Mouse (Mus musculus) midbrain, embryonic 11.5 days (tissue): ENCODE data around the gene Psap. TPM values are rescaled to one million over a fixed set of nuclear protein-coding genes. Genes with fewer than 3 reads are reported as not detected.
"Not testable (repeated sequence)": the region's sequence is repeated elsewhere in the genome, so short reads cannot be mapped to it uniquely, and the experiment has no call there.

ENCODE experiments used
- ATAC-seq: fragments of 200-750 bp; cut with Nextera tagmentation; 2 replicates; pipeline ENCODE4 v1.8.0; 2017; ENCODE audit warnings: moderate TSS enrichment, moderate library complexity; ENCODE audit not compliant: low FRiP score
- DNase-seq: peaks from one replicate; pipeline ENCODE4 v3.0.0; 2015; ENCODE audit warnings: low spot score; ENCODE audit errors: missing footprints
- H3K27ac ChIP-seq: fragments of 300-500 bp; sonication (generic); 2 replicates; pipeline ENCODE4 v1.5.1; 2014; ENCODE audit warnings: low read depth, low read length
- H3K27me3 ChIP-seq: fragments of 300-500 bp; sonication (generic); 2 replicates; pipeline ENCODE4 v1.6.1; 2014; ENCODE audit warnings: mild to moderate bottlenecking, low read length, moderate library complexity, mixed read lengths; ENCODE audit not compliant: control insufficient read depth, insufficient read depth
- H3K36me3 ChIP-seq: fragments of 300-500 bp; sonication (generic); 2 replicates; pipeline ENCODE4 v1.6.1; 2014; ENCODE audit warnings: mild to moderate bottlenecking, low read length, moderate library complexity, mixed read lengths; ENCODE audit not compliant: control insufficient read depth, insufficient read depth
- H3K4me1 ChIP-seq: fragments of 300-500 bp; sonication (generic); 2 replicates; pipeline ENCODE4 v1.6.1; 2014; ENCODE audit warnings: low read length; ENCODE audit not compliant: control insufficient read depth, insufficient read depth
- H3K4me2 ChIP-seq: fragments of 300-500 bp; sonication (generic); 2 replicates; pipeline ENCODE4 v1.6.1; 2014; ENCODE audit warnings: mild to moderate bottlenecking, moderate library complexity
- H3K4me3 ChIP-seq: fragments of 300-500 bp; sonication (generic); 2 replicates; pipeline ENCODE4 v1.5.1; 2014; ENCODE audit warnings: low read depth, low read length
- H3K9ac ChIP-seq: fragments of 300-500 bp; sonication (generic); 2 replicates; pipeline ENCODE4 v1.6.1; 2014; ENCODE audit warnings: low read length
- H3K9me3 ChIP-seq: fragments of 300-500 bp; sonication (generic); 2 replicates; pipeline ENCODE4 v1.6.1; 2016; ENCODE audit warnings: low read length; ENCODE audit not compliant: control insufficient read depth
- WGBS: fragments of 180-500 bp; shearing (Covaris S2); extraction: QIAGEN DNeasy Blood & Tissue Kit; methylation state at CpG from one replicate; pipeline ENCODE4 v1.1.7; 2014; 5-methylcytosine and 5-hydroxymethylcytosine counted together
- polyA plus RNA-seq: library from polyadenylated mRNA; unstranded; fragments of >200 nt; fragmentation: Nextera tagmentation; extraction: Ambion mirVana; gene quantifications from 2 replicates; pipeline ENCODE4 v1.2.1, GENCODE M21; 2014

The Psap gene
- polyA plus RNA-seq, 1 experiment from 2014 or later = 77.3 TPM

- Histone ChIP-seq H3K27ac (no peak overlapping the region), H3K4me3 (no peak overlapping the region), H3K9me3 (no peaks in the 10 kb centered on the region), H3K27me3 (no peaks in the 10 kb centered on the region), H3K4me2 (no peak overlapping the region), H3K9ac (no peak overlapping the region), H3K36me3 (no peaks in the 10 kb centered on the region), H3K4me1 (no peaks in the 10 kb centered on the region)
- 7% methylated on average over 8 of the region's 8 CpGs for WGBS
- peak; percentile 100 for DNase-seq
- peak; percentile 64; the same call in 1 of the 2 replicates for ATAC-seq
Measured at GRCm38 (mm10) chr10:60245041-60245440, 32.4 kb upstream of the Psap start.

GRCm38 (mm10) chr10:60245635-60246034 lies 31.8 kb upstream of the Psap start:
- 83% methylated on average over 7 of the region's 7 CpGs for WGBS

DNA sequence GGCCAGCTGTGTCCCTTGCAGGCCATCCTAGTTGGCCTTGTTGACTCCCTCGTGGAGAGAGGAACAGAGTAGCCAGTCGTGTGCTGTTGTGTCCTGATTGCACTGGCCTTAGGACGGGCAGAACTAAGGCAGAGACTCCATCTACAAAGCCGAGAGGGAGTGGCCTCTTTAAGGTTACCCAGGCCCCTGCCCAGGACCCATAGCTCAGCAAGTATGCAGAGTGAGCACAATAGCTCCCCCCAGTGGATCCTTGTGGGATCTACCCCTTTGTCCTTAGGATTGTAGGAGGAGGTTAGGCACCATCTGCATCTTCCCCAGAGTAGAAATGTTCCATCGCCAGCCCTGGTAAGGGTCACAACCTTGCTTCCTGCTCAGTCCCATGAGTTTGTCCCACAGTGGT lies 30.9 kb upstream of the Psap start:
- no peak overlapping the region for H3K27ac ChIP-seq
- no peaks in the 10 kb centered on the region for H3K27me3 ChIP-seq
- ATAC-seq = peak; percentile 46; the same call in 1 of the 2 replicates
- no peaks in the 10 kb centered on the region for H3K36me3 ChIP-seq
- no peak overlapping the region for H3K4me2 ChIP-seq
- H3K4me3 ChIP-seq = no peak overlapping the region
- 23% methylated on average over 5 of the region's 5 CpGs for WGBS
- peak; percentile 94 for DNase-seq
- no peaks in the 10 kb centered on the region for H3K4me1 ChIP-seq
- no peaks in the 10 kb centered on the region for H3K9me3 ChIP-seq
- no peak overlapping the region for H3K9ac ChIP-seq

More at GRCm38 (mm10) chr10:60245635-60246034, 31.8 kb upstream of the Psap start:
- no peaks in the 10 kb centered on the region for H3K27me3 ChIP-seq
- H3K4me3 ChIP-seq = no peak overlapping the region
- H3K4me1 ChIP-seq = no peaks in the 10 kb centered on the region
- H3K27ac ChIP-seq = no peak overlapping the region
- DNase-seq (no peak), ATAC-seq (no peak)
- no peak overlapping the region for H3K4me2 ChIP-seq
- no peaks in the 10 kb centered on the region for H3K9me3 ChIP-seq
- no peak overlapping the region for H3K9ac ChIP-seq
- no peaks in the 10 kb centered on the region for H3K36me3 ChIP-seq

DNA sequence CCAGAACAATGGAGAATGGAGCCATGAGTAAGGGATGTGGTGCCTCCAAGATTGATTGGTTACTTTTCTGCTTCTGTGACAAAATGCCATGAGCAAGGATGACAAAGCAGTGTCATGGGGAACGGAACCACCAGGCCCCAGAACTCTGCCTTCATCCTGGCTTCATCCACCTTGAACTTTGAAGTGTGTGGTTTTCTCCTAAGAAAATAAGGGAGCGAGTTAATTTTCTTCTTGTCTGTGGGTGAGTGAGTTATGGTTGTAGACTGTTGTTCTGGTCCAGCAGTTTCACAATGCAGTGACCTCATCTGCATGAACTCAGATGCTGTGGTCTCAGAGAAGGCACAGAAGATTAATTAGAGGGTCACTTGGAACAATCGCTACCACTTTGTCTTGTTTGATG lies 29.1 kb upstream of the Psap start:
- 93% methylated on average over 3 of the region's 3 CpGs for WGBS
- ATAC-seq = not testable (repeated sequence)

GRCm38 (mm10) chr10:60250426-60250965 lies 26.9 kb upstream of the Psap start:
- WGBS = 85% methylated on average over 13 of the region's 13 CpGs
- ATAC-seq = no peak
- no peaks in the 10 kb centered on the region for H3K9me3 ChIP-seq

More for the DNA sequence above, 29.1 kb upstream of the Psap start:
- not testable (repeated sequence) for H3K4me3 ChIP-seq, H3K9ac ChIP-seq, H3K4me2 ChIP-seq, H3K4me1 ChIP-seq, H3K9me3 ChIP-seq, H3K27me3 ChIP-seq, H3K36me3 ChIP-seq, DNase-seq, H3K27ac ChIP-seq

GRCm38 (mm10) chr10:60252187-60252586 lies 25.2 kb upstream of the Psap start:
- DNase-seq = no peak
- no peak overlapping the region for H3K4me2 ChIP-seq
- no peak overlapping the region for H3K4me3 ChIP-seq
- H3K4me1 ChIP-seq = no peaks in the 10 kb centered on the region
- H3K27me3 ChIP-seq = no peaks in the 10 kb centered on the region
- H3K36me3 ChIP-seq = no peaks in the 10 kb centered on the region
- H3K9ac ChIP-seq = no peak overlapping the region
- WGBS = 84% methylated on average over 4 of the region's 4 CpGs
- H3K27ac ChIP-seq = no peak overlapping the region
- no peak for ATAC-seq
- H3K9me3 ChIP-seq = no peaks in the 10 kb centered on the region

More at GRCm38 (mm10) chr10:60250426-60250965, 26.9 kb upstream of the Psap start:
- Histone ChIP-seq H3K4me1 (no peaks in the 10 kb centered on the region), H3K27me3 (no peaks in the 10 kb centered on the region), H3K9ac (no peak overlapping the region), H3K36me3 (no peaks in the 10 kb centered on the region), H3K4me2 (no peak overlapping the region), H3K27ac (no peak overlapping the region), H3K4me3 (no peak overlapping the region)
- no peak for DNase-seq

DNA sequence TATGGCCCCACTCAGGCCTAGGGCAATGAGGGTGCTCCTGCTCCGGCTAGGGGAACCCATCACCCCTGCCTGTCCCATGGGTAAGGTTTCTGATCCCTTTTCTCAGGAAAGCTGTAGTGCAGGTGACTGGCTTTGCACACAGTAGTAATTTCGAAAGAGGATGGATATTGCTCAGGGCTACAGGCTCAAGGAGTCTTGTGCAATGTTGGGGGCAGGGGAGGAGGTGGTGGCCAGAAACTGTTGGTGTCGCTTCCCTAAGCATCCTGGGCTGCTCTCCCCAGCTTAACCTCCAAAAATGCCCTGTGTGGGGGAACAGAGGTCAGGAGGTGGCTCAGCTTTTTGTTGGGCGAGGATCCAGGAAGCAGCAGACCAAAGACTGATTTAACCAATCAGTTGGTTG lies 24.8 kb upstream of the Psap start:
- no peaks in the 10 kb centered on the region for H3K27me3 ChIP-seq
- DNase-seq = peak; percentile 49

GRCm38 (mm10) chr10:60256088-60256487 lies 21.3 kb upstream of the Psap start:
- no peaks in the 10 kb centered on the region for H3K9me3 ChIP-seq
- no peak overlapping the region for H3K4me3 ChIP-seq
- H3K27ac ChIP-seq = no peak overlapping the region
- DNase-seq (no peak), ATAC-seq (no peak)
- H3K4me1 ChIP-seq = no peaks in the 10 kb centered on the region
- H3K4me2 ChIP-seq = no peak overlapping the region
- H3K27me3 ChIP-seq = no peaks in the 10 kb centered on the region
- WGBS = 89% methylated on average over 6 of the region's 6 CpGs
- no peaks in the 10 kb centered on the region for H3K36me3 ChIP-seq
- H3K9ac ChIP-seq = no peak overlapping the region

More for the DNA sequence above, 24.8 kb upstream of the Psap start:
- H3K9ac ChIP-seq = no peak overlapping the region
- no peaks in the 10 kb centered on the region for H3K4me1 ChIP-seq
- H3K4me2 ChIP-seq = no peak overlapping the region
- 72% methylated on average over 4 of the region's 4 CpGs for WGBS
- no peaks in the 10 kb centered on the region for H3K36me3 ChIP-seq
- no peak overlapping the region for H3K27ac ChIP-seq
- H3K4me3 ChIP-seq = no peak overlapping the region
- no peak for ATAC-seq
- H3K9me3 ChIP-seq = no peaks in the 10 kb centered on the region

- WGBS = 56% methylated on average over 16 of the region's 16 CpGs
- DNase-seq = no peak
- H3K27me3 ChIP-seq = no peaks in the 10 kb centered on the region
Measured at GRCm38 (mm10) chr10:60257261-60257825, 20.1 kb upstream of the Psap start.

More at GRCm38 (mm10) chr10:60257261-60257825, 20.1 kb upstream of the Psap start:
- no peak for ATAC-seq
- H3K27ac ChIP-seq = no peak overlapping the region
- no peak overlapping the region for H3K4me2 ChIP-seq
- no peaks in the 10 kb centered on the region for H3K4me1 ChIP-seq
- H3K9me3 ChIP-seq = no peaks in the 10 kb centered on the region
- no peaks in the 10 kb centered on the region for H3K36me3 ChIP-seq
- H3K9ac ChIP-seq = no peak overlapping the region
- H3K4me3 ChIP-seq = no peak overlapping the region
